Mouse (Mus musculus): ENCODE data around the gene Rmnd1. TPM values are rescaled to one million over a fixed set of nuclear protein-coding genes. Genes with fewer than 3 reads are reported as not detected.
"Not testable (repeated sequence)": the region's sequence is repeated elsewhere in the genome, so short reads cannot be mapped to it uniquely, and the experiment has no call there.

The Rmnd1 gene
- polyA plus RNA-seq, 1 experiment = 0.18 TPM

GRCm38 (mm10) chr10:4456409-4456808, 24.2 kb upstream of the Rmnd1 start:
- H3K36me3 ChIP-seq (ENCODE audit: control insufficient read depth) = peaks cover 43% of the 10 kb centered on the region
- H3K4me1 ChIP-seq (ENCODE audit: control insufficient read depth) = peaks cover 7% of the 10 kb centered on the region
- no peak for TF ChIP-seq TAL1 (IDR thresholded peaks at IDR 0.05; ENCODE audit: low read length)
- no peak for TF ChIP-seq GATA1 (IDR thresholded peaks at IDR 0.05; ENCODE audit: low read length)
- no peak overlapping the region for H3K4me3 ChIP-seq (replicated peaks)
- peaks cover 3% of the 10 kb centered on the region; the same call in 1 of the 2 replicates for H3K9me3 ChIP-seq (ENCODE audit: control insufficient read depth, low read length)
- no peaks in the 10 kb centered on the region for H3K27me3 ChIP-seq (ENCODE audit: control insufficient read depth)

- H3K4me3 ChIP-seq (replicated peaks) = no peak overlapping the region
Measured at GRCm38 (mm10) chr10:4435416-4435815, 3.2 kb upstream of the Rmnd1 start.

GRCm38 (mm10) chr10:4433871-4434270, 1.7 kb upstream of the Rmnd1 start:
- H3K4me3 ChIP-seq (replicated peaks) = peak overlapping the region; percentile 77
- peaks cover 44% of the 10 kb centered on the region for H3K36me3 ChIP-seq (ENCODE audit: control insufficient read depth)
- not testable (repeated sequence) for H3K27me3 ChIP-seq (ENCODE audit: control insufficient read depth); H3K9me3 ChIP-seq (ENCODE audit: control insufficient read depth, low read length)
- peaks cover 54% of the 10 kb centered on the region for H3K4me1 ChIP-seq (ENCODE audit: control insufficient read depth)

More at GRCm38 (mm10) chr10:4435416-4435815, 3.2 kb upstream of the Rmnd1 start:
- TF ChIP-seq TAL1 (IDR thresholded peaks at IDR 0.05; ENCODE audit: low read length) (no peak), GATA1 (IDR thresholded peaks at IDR 0.05; ENCODE audit: low read length) (no peak)
- H3K9me3 ChIP-seq (ENCODE audit: control insufficient read depth, low read length) = no peaks in the 10 kb centered on the region
- H3K36me3 ChIP-seq (ENCODE audit: control insufficient read depth) = peaks cover 59% of the 10 kb centered on the region
- H3K27me3 ChIP-seq (ENCODE audit: control insufficient read depth) = no peaks in the 10 kb centered on the region
- H3K4me1 ChIP-seq (ENCODE audit: control insufficient read depth) = peaks cover 40% of the 10 kb centered on the region

GRCm38 (mm10) chr10:4432996-4433755, 988 bp upstream of the Rmnd1 start:
- peaks cover 57% of the 10 kb centered on the region for H3K4me1 ChIP-seq (ENCODE audit: control insufficient read depth)
- TF ChIP-seq TAL1 (IDR thresholded peaks at IDR 0.05; ENCODE audit: low read length) (no peak), GATA1 (IDR thresholded peaks at IDR 0.05; ENCODE audit: low read length) (no peak)
- H3K9me3 ChIP-seq (ENCODE audit: control insufficient read depth, low read length) = no peaks in the 10 kb centered on the region
- peaks cover 40% of the 10 kb centered on the region for H3K36me3 ChIP-seq (ENCODE audit: control insufficient read depth)
- peak overlapping the region; percentile 77 for H3K4me3 ChIP-seq (replicated peaks)
- H3K27me3 ChIP-seq (ENCODE audit: control insufficient read depth) = no peaks in the 10 kb centered on the region

GRCm38 (mm10) chr10:4431746-4432122, 454 bp downstream of the Rmnd1 start:
- TF ChIP-seq GATA1 (IDR thresholded peaks at IDR 0.05; ENCODE audit: low read length) (no peak), TAL1 (IDR thresholded peaks at IDR 0.05; ENCODE audit: low read length) (no peak)
- Histone ChIP-seq H3K9me3 (ENCODE audit: control insufficient read depth, low read length) (no peaks in the 10 kb centered on the region), H3K27me3 (ENCODE audit: control insufficient read depth) (no peaks in the 10 kb centered on the region), H3K4me1 (ENCODE audit: control insufficient read depth) (peaks cover 57% of the 10 kb centered on the region), H3K36me3 (ENCODE audit: control insufficient read depth) (peaks cover 32% of the 10 kb centered on the region), H3K4me3 (replicated peaks) (peak overlapping the region; percentile 77)

GRCm38 (mm10) chr10:4430826-4431225, 1.4 kb downstream of the Rmnd1 start:
- TF ChIP-seq TAL1 (IDR thresholded peaks at IDR 0.05; ENCODE audit: low read length) = no peak
- no peak for TF ChIP-seq GATA1 (IDR thresholded peaks at IDR 0.05; ENCODE audit: low read length)
- Histone ChIP-seq H3K9me3 (ENCODE audit: control insufficient read depth, low read length) (no peaks in the 10 kb centered on the region), H3K4me1 (ENCODE audit: control insufficient read depth) (peaks cover 59% of the 10 kb centered on the region), H3K4me3 (replicated peaks) (peak overlapping the region; percentile 77), H3K36me3 (ENCODE audit: control insufficient read depth) (peaks cover 33% of the 10 kb centered on the region), H3K27me3 (ENCODE audit: control insufficient read depth) (no peaks in the 10 kb centered on the region)

- H3K4me3 ChIP-seq (replicated peaks) = no peak overlapping the region
- peaks cover 33% of the 10 kb centered on the region for H3K36me3 ChIP-seq (ENCODE audit: control insufficient read depth)
- TF ChIP-seq GATA1 (IDR thresholded peaks at IDR 0.05; ENCODE audit: low read length) (no peak), TAL1 (IDR thresholded peaks at IDR 0.05; ENCODE audit: low read length) (no peak)
- H3K4me1 ChIP-seq (ENCODE audit: control insufficient read depth) = peaks cover 58% of the 10 kb centered on the region
- no peaks in the 10 kb centered on the region for H3K27me3 ChIP-seq (ENCODE audit: control insufficient read depth)
- no peaks in the 10 kb centered on the region for H3K9me3 ChIP-seq (ENCODE audit: control insufficient read depth, low read length)
Measured at GRCm38 (mm10) chr10:4430399-4430798, 1.8 kb downstream of the Rmnd1 start.

GRCm38 (mm10) chr10:4425245-4425644, 6.9 kb downstream of the Rmnd1 start:
- Histone ChIP-seq H3K4me3 (replicated peaks) (no peak overlapping the region), H3K36me3 (ENCODE audit: control insufficient read depth) (peaks cover 62% of the 10 kb centered on the region), H3K4me1 (ENCODE audit: control insufficient read depth) (peaks cover 19% of the 10 kb centered on the region), H3K9me3 (ENCODE audit: control insufficient read depth, low read length) (no peaks in the 10 kb centered on the region), H3K27me3 (ENCODE audit: control insufficient read depth) (no peaks in the 10 kb centered on the region)
- TF ChIP-seq TAL1 (IDR thresholded peaks at IDR 0.05; ENCODE audit: low read length) = no peak
- TF ChIP-seq GATA1 (IDR thresholded peaks at IDR 0.05; ENCODE audit: low read length) = no peak

GRCm38 (mm10) chr10:4407191-4407590, 25.0 kb downstream of the Rmnd1 start:
- Histone ChIP-seq H3K36me3 (ENCODE audit: control insufficient read depth) (peaks cover 59% of the 10 kb centered on the region), H3K27me3 (ENCODE audit: control insufficient read depth) (no peaks in the 10 kb centered on the region), H3K4me1 (ENCODE audit: control insufficient read depth) (peaks cover 9% of the 10 kb centered on the region), H3K4me3 (replicated peaks) (no peak overlapping the region), H3K9me3 (ENCODE audit: control insufficient read depth, low read length) (no peaks in the 10 kb centered on the region)
- no peak for TF ChIP-seq GATA1 (IDR thresholded peaks at IDR 0.05; ENCODE audit: low read length)
- no peak for TF ChIP-seq TAL1 (IDR thresholded peaks at IDR 0.05; ENCODE audit: low read length)

- H3K4me3 ChIP-seq (replicated peaks) = no peak overlapping the region
- no peaks in the 10 kb centered on the region for H3K27me3 ChIP-seq (ENCODE audit: control insufficient read depth)
- H3K36me3 ChIP-seq (ENCODE audit: control insufficient read depth) = peaks cover 55% of the 10 kb centered on the region
- no peaks in the 10 kb centered on the region for H3K9me3 ChIP-seq (ENCODE audit: control insufficient read depth, low read length)
- H3K4me1 ChIP-seq (ENCODE audit: control insufficient read depth) = peaks cover 9% of the 10 kb centered on the region
- peak; percentile 33; the same call in 1 of the 3 replicates for TF ChIP-seq TAL1 (IDR thresholded peaks at IDR 0.05; ENCODE audit: low read length)
- TF ChIP-seq GATA1 (IDR thresholded peaks at IDR 0.05; ENCODE audit: low read length) = no peak
Measured at GRCm38 (mm10) chr10:4405511-4405910, 26.7 kb downstream of the Rmnd1 start.

Measured in erythroblast, embryonic 14.5 days (primary cell).